Mouse (Mus musculus) liver, postnatal 0 days (tissue): ENCODE results near the gene Polr2b. TPM values are rescaled to one million over a fixed set of nuclear protein-coding genes. Genes with fewer than 3 reads are reported as not detected.

Experiments
- ATAC-seq: fragments of 200-750 bp; cut with Nextera tagmentation; 2 replicates; pipeline ENCODE4 v1.8.0; 2017; ENCODE audit warnings: mild to moderate bottlenecking, moderate library complexity
- DNase-seq: peaks from one replicate; pipeline ENCODE4 v3.0.0-alpha.2; 2016
- H3K27ac ChIP-seq: fragments of 300-500 bp; sonication (generic); 2 replicates; pipeline ENCODE4 v1.5.1; 2014; ENCODE audit warnings: antibody characterized with exemption, moderate library complexity, mild to moderate bottlenecking, low read depth
- H3K27me3 ChIP-seq: fragments of 300-500 bp; sonication (generic); 2 replicates; pipeline ENCODE4 v1.6.1; 2014; ENCODE audit warnings: low read length, control low read depth, mixed read lengths; ENCODE audit not compliant: insufficient read depth
- H3K36me3 ChIP-seq: fragments of 300-500 bp; sonication (generic); replicated peaks from 2 replicates; pipeline ENCODE4 v1.6.1; 2014; ENCODE audit warnings: mild to moderate bottlenecking, control low read depth, low read length, moderate library complexity, mixed read lengths; ENCODE audit not compliant: insufficient read depth
- H3K4me1 ChIP-seq: fragments of 300-500 bp; sonication (generic); 2 replicates; pipeline ENCODE4 v1.6.1; 2014; ENCODE audit warnings: antibody characterized with exemption, mild to moderate bottlenecking, control low read depth; ENCODE audit not compliant: insufficient read depth
- H3K4me2 ChIP-seq: fragments of 300-500 bp; sonication (generic); 2 replicates; pipeline ENCODE4 v1.6.1; 2014; ENCODE audit warnings: low read depth, mild to moderate bottlenecking, low read length, moderate library complexity, mixed read lengths
- H3K4me3 ChIP-seq: fragments of 300-500 bp; sonication (generic); 2 replicates; pipeline ENCODE4 v1.5.1; 2014; ENCODE audit warnings: low read depth, low read length
- H3K9ac ChIP-seq: fragments of 300-500 bp; sonication (generic); replicated peaks from 2 replicates; pipeline ENCODE4 v1.6.1; 2014; ENCODE audit warnings: mild to moderate bottlenecking, moderate library complexity
- H3K9me3 ChIP-seq: fragments of 300-500 bp; sonication (generic); 2 replicates; pipeline ENCODE4 v1.6.1; 2016; ENCODE audit warnings: mild to moderate bottlenecking, control low read depth, low read length, mixed read lengths
- CTCF ChIP-seq: sonication (generic); IDR thresholded peaks from 2 replicates; pipeline ENCODE4 v1.5.1; 2016; ENCODE audit warnings: antibody characterized with exemption, low read depth
- EP300 ChIP-seq: IDR thresholded peaks from 2 replicates; pipeline ENCODE4 v1.6.1; 2016; ENCODE audit warnings: antibody characterized with exemption, low read depth, mild to moderate bottlenecking
- WGBS: fragments of 180-500 bp; shearing (Covaris S2); extraction: QIAGEN DNeasy Blood & Tissue Kit; methylation state at CpG from one replicate; pipeline ENCODE4 v1.1.7; 2014; ENCODE audit not compliant: insufficient replicate concordance; 5-methylcytosine and 5-hydroxymethylcytosine counted together
- polyA plus RNA-seq: library from polyadenylated mRNA; unstranded; fragments of >200 nt; fragmentation: Nextera tagmentation; extraction: Ambion mirVana; gene quantifications from 2 replicates; pipeline ENCODE4 v1.2.1, GENCODE M21; 2015

Gene Polr2b
- polyA plus RNA-seq, 1 experiment from 2014 or later, result 18.6 TPM

- no peak overlapping the region for H3K4me2 ChIP-seq
- no peak overlapping the region for H3K27ac ChIP-seq
- WGBS, result 75% methylated on average over 5 of the region's 5 CpGs
- H3K4me3 ChIP-seq, result no peak overlapping the region
- DNase-seq, result peak; percentile 59
- H3K27me3 ChIP-seq, result no peaks in the 10 kb centered on the region
- TF ChIP-seq CTCF (peak; percentile 78), EP300 (no peak)
- no peak for ATAC-seq
- no peak overlapping the region for H3K9ac ChIP-seq
- H3K4me1 ChIP-seq, result peaks cover 4% of the 10 kb centered on the region; the same call in 1 of the 2 replicates
- peaks cover 39% of the 10 kb centered on the region for H3K36me3 ChIP-seq
- no peaks in the 10 kb centered on the region for H3K9me3 ChIP-seq
Measured at GRCm38 (mm10) chr5:77275950-77276349, 34.0 kb upstream of the Polr2b start.

DNA sequence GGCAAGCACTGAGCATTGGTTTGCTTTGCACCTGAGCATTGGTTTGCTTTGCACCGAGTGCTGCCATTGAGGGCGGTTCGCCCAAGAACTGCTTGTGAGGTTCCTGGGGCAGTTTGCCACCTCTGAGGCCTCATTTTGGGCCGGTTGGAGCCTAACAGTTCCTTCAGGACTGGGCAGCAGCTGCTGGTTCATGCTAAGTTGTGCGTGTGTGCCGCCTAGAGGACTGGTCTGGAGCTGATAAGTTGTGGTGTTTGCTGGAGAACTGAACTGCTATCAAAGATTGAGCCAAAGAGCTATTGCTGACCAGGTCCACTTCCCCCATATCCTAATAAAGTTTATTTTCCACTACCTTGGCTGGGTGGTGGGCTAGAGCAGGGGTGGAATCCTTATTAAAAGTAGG lies 32.7 kb upstream of the Polr2b start:
- Histone ChIP-seq H3K9me3 (no peaks in the 10 kb centered on the region), H3K36me3 (peaks cover 48% of the 10 kb centered on the region), H3K9ac (no peak overlapping the region), H3K27me3 (no peaks in the 10 kb centered on the region), H3K4me2 (no peak overlapping the region), H3K4me1 (peaks cover 4% of the 10 kb centered on the region; the same call in 1 of the 2 replicates), H3K27ac (no peak overlapping the region), H3K4me3 (no peak overlapping the region)
- no peak for ATAC-seq
- no peak for DNase-seq
- TF ChIP-seq EP300 (no peak), CTCF (no peak)
- WGBS, result 73% methylated on average over 6 of the region's 6 CpGs

- ATAC-seq, result no peak
- Histone ChIP-seq H3K27ac (no peak overlapping the region), H3K9me3 (no peaks in the 10 kb centered on the region), H3K27me3 (no peaks in the 10 kb centered on the region), H3K4me2 (no peak overlapping the region), H3K36me3 (peaks cover 56% of the 10 kb centered on the region), H3K9ac (no peak overlapping the region), H3K4me3 (no peak overlapping the region), H3K4me1 (no peaks in the 10 kb centered on the region)
- TF ChIP-seq CTCF, result no peak
- WGBS, result 85% methylated on average over 20 of the region's 20 CpGs
- DNase-seq, result no peak
Measured at GRCm38 (mm10) chr5:77281518-77282174, 28.3 kb upstream of the Polr2b start.

GRCm38 (mm10) chr5:77282242-77282641 lies 27.7 kb upstream of the Polr2b start:
- DNase-seq, result no peak
- H3K4me3 ChIP-seq, result no peak overlapping the region
- peaks cover 51% of the 10 kb centered on the region for H3K36me3 ChIP-seq
- ATAC-seq, result no peak
- H3K4me2 ChIP-seq, result no peak overlapping the region
- H3K27ac ChIP-seq, result no peak overlapping the region
- H3K9me3 ChIP-seq, result no peaks in the 10 kb centered on the region
- TF ChIP-seq CTCF (no peak), EP300 (no peak)
- no peaks in the 10 kb centered on the region for H3K27me3 ChIP-seq
- H3K9ac ChIP-seq, result no peak overlapping the region
- no peaks in the 10 kb centered on the region for H3K4me1 ChIP-seq
- WGBS, result 83% methylated on average over 9 of the region's 9 CpGs

DNA sequence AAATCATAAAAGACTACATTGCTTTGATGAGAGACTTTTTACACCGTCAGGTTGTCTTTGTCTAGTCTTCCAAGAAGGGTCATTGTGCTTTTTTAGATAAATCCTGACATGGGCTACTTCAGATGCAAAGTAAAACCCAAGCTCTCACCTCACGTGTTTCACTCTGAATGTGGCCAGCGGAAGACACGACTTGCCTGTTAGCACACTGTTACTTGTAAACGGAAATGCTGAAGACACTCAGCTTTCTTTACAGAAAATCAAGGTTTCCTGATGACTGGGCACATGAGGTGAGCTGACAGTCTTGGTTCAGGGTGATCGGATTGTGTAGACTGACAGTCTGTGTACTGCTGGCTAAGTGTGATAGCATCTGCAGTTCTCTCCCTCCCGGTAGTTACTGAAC lies 24.3 kb upstream of the Polr2b start:
- no peak for ATAC-seq
- no peak for DNase-seq

DNA sequence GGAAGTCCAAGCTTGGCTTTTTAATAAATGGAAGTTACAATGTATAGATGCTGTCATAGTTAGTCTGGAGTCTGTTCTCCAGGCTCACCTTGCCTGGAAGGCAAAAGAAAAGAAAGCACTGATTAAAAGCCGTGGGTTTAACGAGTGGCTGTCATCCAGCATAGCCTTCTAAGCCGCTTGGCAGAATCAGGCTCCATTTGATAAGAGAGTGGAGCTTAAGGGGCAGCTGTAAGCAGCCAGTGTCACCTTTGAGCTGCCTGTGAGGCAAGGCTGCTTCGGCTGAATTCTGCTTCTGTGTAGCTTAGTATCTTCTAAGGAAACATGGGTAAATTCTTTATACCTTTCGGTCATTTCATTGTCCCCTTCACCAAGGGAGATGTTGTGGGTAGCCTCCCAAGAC lies 23.0 kb upstream of the Polr2b start:
- TF ChIP-seq CTCF (no peak), EP300 (no peak)
- no peaks in the 10 kb centered on the region for H3K9me3 ChIP-seq
- H3K9ac ChIP-seq, result no peak overlapping the region
- 77% methylated on average over 5 of the region's 5 CpGs for WGBS
- no peaks in the 10 kb centered on the region for H3K27me3 ChIP-seq
- H3K4me3 ChIP-seq, result no peak overlapping the region
- H3K36me3 ChIP-seq, result peaks cover 25% of the 10 kb centered on the region
- H3K4me1 ChIP-seq, result no peaks in the 10 kb centered on the region
- no peak overlapping the region for H3K27ac ChIP-seq
- ATAC-seq (no peak), DNase-seq (no peak)
- H3K4me2 ChIP-seq, result no peak overlapping the region

More for the DNA sequence above, 24.3 kb upstream of the Polr2b start:
- no peak overlapping the region for H3K9ac ChIP-seq
- H3K4me1 ChIP-seq, result no peaks in the 10 kb centered on the region
- no peaks in the 10 kb centered on the region for H3K27me3 ChIP-seq
- H3K4me3 ChIP-seq, result no peak overlapping the region
- 81% methylated on average over 7 of the region's 7 CpGs for WGBS
- no peaks in the 10 kb centered on the region for H3K9me3 ChIP-seq
- H3K36me3 ChIP-seq, result peaks cover 37% of the 10 kb centered on the region
- H3K27ac ChIP-seq, result no peak overlapping the region
- no peak overlapping the region for H3K4me2 ChIP-seq
- no peak for TF ChIP-seq EP300
- TF ChIP-seq CTCF, result no peak

- TF ChIP-seq EP300 (no peak), CTCF (no peak)
- no peaks in the 10 kb centered on the region for H3K4me1 ChIP-seq
- no peak overlapping the region for H3K27ac ChIP-seq
- H3K4me3 ChIP-seq, result no peak overlapping the region
- 74% methylated on average over 6 of the region's 6 CpGs for WGBS
- ATAC-seq, result no peak
- H3K9ac ChIP-seq, result no peak overlapping the region
- no peak for DNase-seq
- H3K27me3 ChIP-seq, result no peaks in the 10 kb centered on the region
- no peak overlapping the region for H3K4me2 ChIP-seq
- no peaks in the 10 kb centered on the region for H3K9me3 ChIP-seq
- H3K36me3 ChIP-seq, result peaks cover 19% of the 10 kb centered on the region
Measured at GRCm38 (mm10) chr5:77287901-77288300, 22.0 kb upstream of the Polr2b start.
